Mouse (Mus musculus) cerebellum, adult 2 months (tissue): ENCODE measurements around the gene Med31. TPM values are rescaled to one million over a fixed set of nuclear protein-coding genes. Genes with fewer than 3 reads are reported as not detected.

ENCODE experiments used
- DNase-seq, 2 experiments: peaks; one replicate each; pipeline ENCODE4 v3.0.0; 2021
- H3K27ac ChIP-seq: fragments of 200-500 bp; 2 replicates; pipeline ENCODE4 v1.5.1; 2012; ENCODE audit warnings: low read length, control low read depth, inconsistent platforms; ENCODE audit not compliant: insufficient read depth
- H3K27me3 ChIP-seq: fragments of 200-500 bp; 2 replicates; pipeline ENCODE4 v1.6.1; 2012; ENCODE audit warnings: inconsistent platforms, mild to moderate bottlenecking, low read length, moderate library complexity; ENCODE audit not compliant: control insufficient read depth, insufficient read depth
- H3K4me1 ChIP-seq: fragments of 200-500 bp; 2 replicates; pipeline ENCODE4 v1.6.1; 2011; ENCODE audit warnings: low read length; ENCODE audit not compliant: control insufficient read depth, insufficient read depth
- H3K4me3 ChIP-seq: fragments of 200-500 bp; replicated peaks from 2 replicates; pipeline ENCODE3; 2011; ENCODE audit warnings: mild to moderate bottlenecking, low read depth, low read length, control low read depth; ENCODE audit not compliant: insufficient read depth
- CTCF ChIP-seq: fragments of 200-500 bp; IDR thresholded peaks from 2 replicates; pipeline ENCODE4 v1.5.1; 2011; ENCODE audit warnings: low read depth, mild to moderate bottlenecking, control low read depth, low read length, moderate library complexity, borderline replicate concordance; ENCODE audit not compliant: insufficient read depth
- POLR2A ChIP-seq: fragments of 200-500 bp; IDR thresholded peaks from 2 replicates; pipeline ENCODE4 v1.6.1; 2011; ENCODE audit warnings: low read length, control low read depth, borderline replicate concordance; ENCODE audit not compliant: insufficient read depth
- WGBS: fragments of 180-500 bp; shearing (Covaris S2); methylation state at CpG from one replicate; pipeline ENCODE4 v1.1.7; 2018; 5-methylcytosine and 5-hydroxymethylcytosine counted together
- polyA plus RNA-seq: library from polyadenylated mRNA; depleted of rRNA; stranded (reverse); fragments of >200 nt; gene quantifications from 2 replicates; pipeline ENCODE4 v1.2.3, GENCODE M21; 2012

Med31 gene
- polyA plus RNA-seq, 1 experiment = 28.5 TPM

DNA sequence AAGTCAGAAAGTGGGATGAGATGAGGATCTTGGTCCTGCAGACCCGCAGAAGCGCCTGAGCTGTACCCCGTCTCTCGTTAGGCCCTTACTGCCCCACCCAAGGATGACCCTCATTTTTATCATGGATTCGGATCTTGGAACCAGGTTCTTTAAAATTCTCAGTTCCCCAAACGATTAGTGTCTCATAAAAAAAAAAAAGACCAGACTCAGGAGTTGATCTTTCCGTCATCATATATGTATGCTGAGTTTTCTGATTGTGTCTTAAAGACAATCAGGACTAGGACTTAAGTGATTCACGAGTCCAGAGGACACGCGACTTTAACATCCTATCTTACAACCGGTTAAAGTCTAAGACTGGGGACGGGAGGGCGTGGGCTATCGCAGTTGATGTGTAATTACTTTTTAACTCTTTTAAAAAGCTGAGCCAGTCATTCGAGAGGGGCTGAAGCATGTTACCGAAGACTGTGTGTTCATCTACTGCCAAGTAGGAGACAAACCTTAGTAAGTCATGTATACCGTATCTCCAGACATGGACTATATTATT is 7.5 kb downstream of the Med31 start:
- 18% methylated on average over 17 of the region's 17 CpGs for WGBS
- no peaks in the 10 kb centered on the region for H3K27me3 ChIP-seq
- TF ChIP-seq POLR2A (no peak), CTCF (no peak)
- no peak overlapping the region for H3K27ac ChIP-seq
- peak overlapping the region; percentile 75 for H3K4me3 ChIP-seq
- DNase-seq = no peak
- peaks cover 28% of the 10 kb centered on the region for H3K4me1 ChIP-seq

DNA sequence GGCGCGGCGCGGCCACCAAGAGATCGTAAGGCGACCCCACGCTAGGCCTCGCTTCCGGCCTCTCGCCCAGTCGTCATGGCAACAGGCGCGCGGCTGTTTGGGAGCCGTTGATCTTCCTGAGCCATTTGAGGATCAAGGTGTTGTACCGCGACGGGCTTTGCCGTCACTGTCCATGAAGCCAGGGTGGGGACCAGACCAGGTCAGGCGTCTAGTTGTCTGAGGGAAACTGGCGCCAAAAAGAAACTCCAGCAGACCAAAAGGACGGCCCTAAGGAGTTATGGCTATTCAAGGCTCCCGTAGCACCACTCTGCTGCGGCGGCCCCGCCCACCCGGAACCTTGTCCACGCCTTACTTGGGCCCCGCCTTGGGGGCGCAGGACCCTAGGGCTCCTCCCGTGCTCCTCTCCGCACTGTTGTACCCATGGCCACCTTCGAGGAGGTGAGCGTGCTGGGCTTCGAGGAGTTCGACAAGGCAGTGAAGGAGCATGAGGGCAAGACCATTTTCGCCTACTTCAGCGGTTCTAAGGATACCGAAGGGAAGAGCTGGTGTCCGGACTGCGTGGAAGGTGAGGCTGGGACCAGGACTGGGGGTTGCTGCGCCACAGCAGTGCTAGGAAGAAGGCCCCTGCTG is 8.1 kb downstream of the Med31 start, which contains the start of the genes 4933427D14Rik and Txndc17:
Gene 4933427D14Rik (minus strand): TSS at position 256 of the 630 bp plus-strand sequence.
Gene Txndc17 (plus strand): TSS at position 344 of the 630 bp plus-strand sequence.
- H3K4me3 ChIP-seq = peak within 1 kb of the TSS; percentile 75
- H3K27ac ChIP-seq = peak within 1 kb of the TSS; percentile 44; the same call in 1 of the 2 replicates
- WGBS = under 1% methylated on average over 42 of the region's 42 CpGs
- DNase-seq = peak; percentile 88 to 89
- peaks cover 28% of the 10 kb centered on the region for H3K4me1 ChIP-seq
- H3K27me3 ChIP-seq = no peaks in the 10 kb centered on the region
- TF ChIP-seq POLR2A (peak; percentile 68), CTCF (no peak)

DNA sequence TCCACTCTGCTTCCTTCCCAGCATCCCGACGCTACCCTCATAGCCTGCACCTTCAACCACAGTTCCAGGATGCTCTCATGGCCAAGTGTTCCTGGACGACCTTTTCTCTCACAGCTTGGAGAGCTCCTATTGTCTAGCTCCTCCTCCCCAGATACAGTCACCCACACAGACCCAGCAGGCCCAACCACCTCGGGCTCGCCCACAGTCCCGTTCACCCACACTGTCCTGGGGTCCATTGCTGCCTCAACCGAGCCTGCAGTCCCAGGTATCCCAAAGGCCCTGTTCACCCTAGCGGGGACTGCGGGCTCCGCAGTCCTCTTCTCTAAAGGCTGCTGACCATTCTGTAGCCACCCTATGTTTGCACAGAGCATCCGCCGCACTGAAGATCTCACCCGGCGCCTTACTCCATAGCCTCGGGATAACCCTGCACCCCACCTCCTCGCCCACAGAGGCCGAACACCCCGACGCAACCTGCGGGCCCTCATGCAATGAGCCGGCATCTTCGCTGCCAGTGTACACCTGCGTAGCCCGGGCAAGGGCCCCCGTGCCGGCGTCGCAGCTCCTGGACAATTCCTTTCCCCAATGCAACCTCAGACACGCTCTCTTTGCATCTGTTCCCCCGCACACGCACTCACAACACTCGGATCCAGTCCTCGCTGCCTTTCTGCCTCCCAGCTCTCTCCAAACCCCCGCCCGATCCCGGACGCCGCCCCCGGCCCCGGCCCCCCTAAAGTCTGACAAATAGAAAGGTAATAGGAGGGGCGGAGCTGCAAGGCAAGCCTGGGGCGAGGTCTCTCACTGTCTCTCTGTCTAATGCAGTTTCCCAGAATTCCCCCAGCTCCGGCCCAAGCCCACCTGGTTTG is 8.8 kb downstream of the Med31 start, which contains the start of gene Gm43951:
Gene Gm43951 (minus strand): TSS at position 500 of the 863 bp plus-strand sequence.
- H3K27me3 ChIP-seq = no peaks in the 10 kb centered on the region
- DNase-seq = peak; percentile 47 to 59
- peak within 1 kb of the TSS; percentile 44; the same call in 1 of the 2 replicates for H3K27ac ChIP-seq
- peak within 1 kb of the TSS; percentile 75 for H3K4me3 ChIP-seq
- H3K4me1 ChIP-seq = peaks cover 28% of the 10 kb centered on the region
- under 1% methylated on average over 43 of the region's 43 CpGs for WGBS
- peak; percentile 35; the same call in 1 of the 2 replicates for TF ChIP-seq POLR2A
- TF ChIP-seq CTCF = peak; percentile 23; the same call in 1 of the 2 replicates

GRCm38 (mm10) chr11:72205256-72205655 is 10.1 kb downstream of the Med31 start:
- H3K4me3 ChIP-seq = peak overlapping the region; percentile 75
- TF ChIP-seq CTCF (no peak), POLR2A (no peak)
- H3K27ac ChIP-seq = no peak overlapping the region
- 43% methylated on average over 6 of the region's 6 CpGs for WGBS
- no peaks in the 10 kb centered on the region for H3K27me3 ChIP-seq
- DNase-seq = no peak
- H3K4me1 ChIP-seq = peaks cover 28% of the 10 kb centered on the region

- H3K27ac ChIP-seq = no peak overlapping the region
- 9% methylated on average over 1 of the region's 1 CpGs for WGBS
- peak; percentile 35 to 53 for DNase-seq
These were observed 12.0 kb downstream of the Med31 start for GRCm38 (mm10) chr11:72203440-72203839.

GRCm38 (mm10) chr11:72196506-72196905 is 18.9 kb downstream of the Med31 start:
- no peak overlapping the region for H3K4me3 ChIP-seq
- H3K27ac ChIP-seq = no peak overlapping the region
- no peak for DNase-seq
- TF ChIP-seq CTCF (no peak), POLR2A (no peak)
- no peaks in the 10 kb centered on the region for H3K4me1 ChIP-seq
- no peaks in the 10 kb centered on the region for H3K27me3 ChIP-seq
- 86% methylated on average over 8 of the region's 8 CpGs for WGBS

More at GRCm38 (mm10) chr11:72203440-72203839, 12.0 kb downstream of the Med31 start:
- H3K4me3 ChIP-seq = no peak overlapping the region
- no peaks in the 10 kb centered on the region for H3K27me3 ChIP-seq
- TF ChIP-seq CTCF = no peak
- no peak for TF ChIP-seq POLR2A
- H3K4me1 ChIP-seq = peaks cover 28% of the 10 kb centered on the region

- no peak for TF ChIP-seq CTCF
- no peak for TF ChIP-seq POLR2A
- WGBS = 91% methylated on average over 2 of the region's 2 CpGs
- no peak overlapping the region for H3K4me3 ChIP-seq
These were observed 21.1 kb downstream of the Med31 start for GRCm38 (mm10) chr11:72194259-72194658.

DNA sequence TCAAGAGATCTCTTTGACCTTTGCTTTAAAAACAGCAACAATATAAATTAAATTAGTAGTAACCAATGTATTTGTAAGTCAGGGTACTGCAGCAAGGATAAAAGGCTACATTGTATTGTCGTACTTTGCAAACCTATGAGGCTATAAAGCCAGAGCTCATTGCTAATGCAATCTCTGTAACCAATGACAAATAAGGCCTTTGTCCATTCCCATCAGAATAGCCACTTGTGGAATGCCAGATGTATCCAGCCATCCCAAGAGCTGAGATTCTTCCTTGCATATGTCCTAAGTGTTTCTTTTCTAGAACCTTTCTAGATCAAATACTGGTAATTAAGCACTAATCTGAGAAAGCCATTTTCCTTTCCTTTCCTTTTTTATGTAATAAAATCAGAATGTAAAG is 24.5 kb downstream of the Med31 start:
- TF ChIP-seq POLR2A = no peak
- no peak for TF ChIP-seq CTCF
- no peaks in the 10 kb centered on the region for H3K4me1 ChIP-seq
- no peak overlapping the region for H3K4me3 ChIP-seq
- WGBS = 84% methylated on average over 1 of the region's 1 CpGs
- no peaks in the 10 kb centered on the region for H3K27me3 ChIP-seq
- no peak for DNase-seq
- H3K27ac ChIP-seq = no peak overlapping the region

More at GRCm38 (mm10) chr11:72194259-72194658, 21.1 kb downstream of the Med31 start:
- no peaks in the 10 kb centered on the region for H3K27me3 ChIP-seq
- no peak for DNase-seq
- H3K4me1 ChIP-seq = no peaks in the 10 kb centered on the region
- H3K27ac ChIP-seq = no peak overlapping the region
